Mouse (Mus musculus) lung, adult 2 months (tissue): ENCODE measurements around the gene AC161166.1.
"Not testable (repeated sequence)": the region's sequence is repeated elsewhere in the genome, so short reads cannot be mapped to it uniquely, and the experiment has no call there.

Experiments
- CTCF ChIP-seq: fragments of 200-500 bp; IDR thresholded peaks from 2 replicates; pipeline ENCODE4 v1.5.1; 2011; ENCODE audit warnings: mild to moderate bottlenecking, low read length, control low read depth; ENCODE audit not compliant: insufficient read depth
- POLR2A ChIP-seq: fragments of 200-500 bp; IDR thresholded peaks from 2 replicates; pipeline ENCODE4 v1.6.1; 2011; ENCODE audit warnings: low read depth, mild to moderate bottlenecking, control low read depth, low read length, borderline replicate concordance; ENCODE audit errors: extremely low read depth

GRCm38 (mm10) chr7:24516319-24516718 lies 4.1 kb upstream of the AC161166.1 start:
- not testable (repeated sequence) for TF ChIP-seq CTCF, POLR2A
